Mouse (Mus musculus) CH12.LX (cell line): Measurements from ENCODE around the gene Ror1. TPM values are rescaled to one million over a fixed set of nuclear protein-coding genes. Genes with fewer than 3 reads are reported as not detected.

Source experiments
- DNase-seq: peaks from one replicate; pipeline ENCODE4 v3.0.0-alpha.2; 2013; ENCODE audit errors: extremely low read depth
- H3K27ac ChIP-seq: 2 replicates; pipeline ENCODE4 v1.5.1; 2012; ENCODE audit warnings: low read depth, mild to moderate bottlenecking, control low read depth, moderate library complexity; ENCODE audit not compliant: insufficient read depth
- H3K27me3 ChIP-seq: replicated peaks from 2 replicates; pipeline ENCODE3; 2012; ENCODE audit warnings: inconsistent platforms
- H3K36me3 ChIP-seq, 2 experiments: replicated peaks in 1 of 2; 2 replicates each; pipeline versions ENCODE3 to v1.6.1; 2012; ENCODE audit warnings: inconsistent platforms in 1 of 2, low read length in 1 of 2, mild to moderate bottlenecking in 1 of 2, mixed read lengths in 1 of 2, moderate library complexity in 1 of 2; ENCODE audit not compliant: control insufficient read depth in 1 of 2, insufficient read depth in 1 of 2
- H3K4me1 ChIP-seq, 2 experiments: 2 replicates each; pipeline ENCODE4 v1.6.1; 2012; ENCODE audit warnings: inconsistent platforms in 1 of 2, moderate library complexity in 1 of 2; ENCODE audit not compliant: insufficient read depth in 2 of 2, control insufficient read depth in 1 of 2
- H3K4me2 ChIP-seq: 2 replicates; pipeline ENCODE4 v1.6.1; 2012; ENCODE audit warnings: low read depth, mild to moderate bottlenecking, control low read depth; ENCODE audit not compliant: poor library complexity, insufficient read depth, severe bottlenecking
- H3K4me3 ChIP-seq, 3 experiments: fragments of 150-350 bp in 1 of 3; sonication (generic) in 1 of 3; replicated peaks in 1 of 3; 2 replicates each; pipeline versions ENCODE3 to v1.5.1; 2011 to 2012; ENCODE audit warnings: low read depth in 2 of 3, low read length in 2 of 3, mild to moderate bottlenecking in 2 of 3, moderate library complexity in 2 of 3, control low read depth in 1 of 3, improper control_type of control experiment in 1 of 3, inconsistent platforms in 1 of 3, mixed read lengths in 1 of 3; ENCODE audit not compliant: poor library complexity in 1 of 3
- H3K79me2 ChIP-seq: replicated peaks from 2 replicates; pipeline ENCODE4 v1.6.1; 2012; ENCODE audit warnings: mild to moderate bottlenecking, moderate library complexity; ENCODE audit not compliant: control insufficient read depth, poor library complexity, insufficient read depth, severe bottlenecking; ENCODE audit errors: extremely low read depth
- H3K9ac ChIP-seq: 2 replicates; pipeline ENCODE4 v1.6.1; 2012; ENCODE audit warnings: low read depth, mild to moderate bottlenecking, control low read depth, moderate library complexity; ENCODE audit not compliant: insufficient read depth
- H3K9me3 ChIP-seq: replicated peaks from 2 replicates; pipeline ENCODE3; 2012; ENCODE audit warnings: low read length, inconsistent platforms, mixed read lengths
- E2F4 ChIP-seq: IDR thresholded peaks from 2 replicates; pipeline ENCODE4 v1.6.1; 2011; ENCODE audit warnings: low read depth, low read length, improper control_type of control experiment; ENCODE audit not compliant: insufficient replicate concordance
- ELF1 ChIP-seq: IDR thresholded peaks from 2 replicates; pipeline ENCODE4 v1.6.1; 2014; ENCODE audit warnings: low read depth, mild to moderate bottlenecking, inconsistent platforms, low read length, improper control_type of control experiment
- ETS1 ChIP-seq: conservative IDR thresholded peaks from 2 replicates; pipeline ENCODE4 v1.6.1; 2012; ENCODE audit warnings: low read depth, mild to moderate bottlenecking, inconsistent platforms, low read length, improper control_type of control experiment, moderate library complexity
- HCFC1 ChIP-seq: IDR thresholded peaks from 2 replicates; pipeline ENCODE4 v1.6.1; 2012; ENCODE audit warnings: low read depth, mild to moderate bottlenecking, inconsistent platforms, low read length, improper control_type of control experiment
- IRF4 ChIP-seq: IDR thresholded peaks from 2 replicates; pipeline ENCODE4 v1.6.1; 2014; ENCODE audit warnings: low read depth, mild to moderate bottlenecking, inconsistent platforms, low read length, improper control_type of control experiment
- KAT2A ChIP-seq: IDR thresholded peaks from 2 replicates; pipeline ENCODE4 v1.6.1; 2012; ENCODE audit warnings: low read length, improper control_type of control experiment, inconsistent platforms; ENCODE audit not compliant: insufficient replicate concordance
- MAFK ChIP-seq: IDR thresholded peaks from 2 replicates; pipeline ENCODE4 v1.6.1; 2011; ENCODE audit warnings: low read length, improper control_type of control experiment; ENCODE audit not compliant: insufficient replicate concordance
- MAX ChIP-seq: IDR thresholded peaks from 2 replicates; pipeline ENCODE4 v1.6.1; 2011; ENCODE audit warnings: low read length, improper control_type of control experiment
- MAZ ChIP-seq: IDR thresholded peaks from 2 replicates; pipeline ENCODE4 v1.6.1; 2012; ENCODE audit warnings: low read depth, mild to moderate bottlenecking, inconsistent platforms, low read length, improper control_type of control experiment, moderate library complexity
- MEF2A ChIP-seq: IDR thresholded peaks from 2 replicates; pipeline ENCODE4 v1.6.1; 2014; ENCODE audit warnings: low read depth, mild to moderate bottlenecking, inconsistent platforms, low read length, improper control_type of control experiment, borderline replicate concordance
- MXI1 ChIP-seq: IDR thresholded peaks from 2 replicates; pipeline ENCODE4 v1.6.1; 2011; ENCODE audit warnings: mild to moderate bottlenecking, low read depth, low read length, improper control_type of control experiment
- MYC ChIP-seq: IDR thresholded peaks from 2 replicates; pipeline ENCODE4 v1.6.1; 2011; ENCODE audit warnings: low read depth, mild to moderate bottlenecking, improper control_type of control experiment, low read length
- NELFE ChIP-seq: IDR thresholded peaks from 2 replicates; pipeline ENCODE4 v1.6.1; 2011; ENCODE audit warnings: low read depth, low read length, improper control_type of control experiment
- POLR2A ChIP-seq: IDR thresholded peaks from 2 replicates; pipeline ENCODE4 v1.6.1; 2011; ENCODE audit warnings: low read depth, mild to moderate bottlenecking, improper control_type of control experiment, low read length
- RAD21 ChIP-seq: IDR thresholded peaks from 2 replicates; pipeline ENCODE4 v1.6.1; 2011; ENCODE audit warnings: low read depth, mild to moderate bottlenecking, low read length, improper control_type of control experiment, moderate library complexity
- SMC3 ChIP-seq: IDR thresholded peaks from 2 replicates; pipeline ENCODE4 v1.6.1; 2011; ENCODE audit warnings: low read depth, low read length, improper control_type of control experiment
- TBP ChIP-seq: conservative IDR thresholded peaks from 2 replicates; pipeline ENCODE4 v1.6.1; 2011; ENCODE audit warnings: low read depth, low read length, improper control_type of control experiment
- TCF12 ChIP-seq: IDR thresholded peaks from 2 replicates; pipeline ENCODE4 v1.6.1; 2014; ENCODE audit warnings: low read depth, mild to moderate bottlenecking, inconsistent platforms, low read length, improper control_type of control experiment
- USF2 ChIP-seq: conservative IDR thresholded peaks from 2 replicates; pipeline ENCODE4 v1.6.1; 2011; ENCODE audit warnings: low read depth, low read length, improper control_type of control experiment
- ZMIZ1 ChIP-seq: IDR thresholded peaks from 2 replicates; pipeline ENCODE4 v1.6.1; 2012; ENCODE audit warnings: low read depth, mild to moderate bottlenecking, inconsistent platforms, low read length, improper control_type of control experiment
- dilution Hi-C: fragments of 300-500 bp; cut with MboI; formaldehyde crosslinking; loops from 2 replicates; pipeline ENCODE4 v1.14.3; 2020; ENCODE audit warnings: low sequenced_read_pairs; ENCODE audit not compliant: extremely low pct_unique_long_range_greater_than_20kb, extremely low pct_ligation_motif_present
- in situ Hi-C: fragments of 300-500 bp; cut with MboI; formaldehyde crosslinking; loops from 3 replicates; pipeline ENCODE4 v1.14.3; 2019; ENCODE audit warnings: low sequenced_read_pairs, low pct_ligation_motif_present, low pct_unique_long_range_greater_than_20kb, mixed read lengths
- polyA plus RNA-seq: library from polyadenylated mRNA; unstranded; fragments of >175 nt; gene quantifications from 2 replicates; pipeline ENCODE4 v1.2.1, GENCODE M21; 2012; ENCODE audit warnings: low read depth; ENCODE audit not compliant: insufficient read length
- total RNA-seq, 2 experiments: library from RNA; depleted of rRNA; stranded (reverse); fragments of 300-350 nt in 1 of 2; fragments of >200 nt in 1 of 2; gene quantifications; 2 replicates each; pipeline ENCODE4 v1.2.3; 2012 to 2014

Gene Ror1
- total and polyA plus RNA-seq, 3 experiments, result not detected

GRCm38 (mm10) chr4:100057381-100057780, 38.2 kb upstream of the Ror1 start:
- Histone ChIP-seq H3K27ac (no peak overlapping the region), H3K4me3 (no peak overlapping the region), H3K9me3 (no peaks in the 10 kb centered on the region), H3K27me3 (no peaks in the 10 kb centered on the region), H3K4me2 (no peak overlapping the region), H3K4me1 (no peaks in the 10 kb centered on the region), H3K79me2 (no peaks in the 10 kb centered on the region), H3K36me3 (no peaks in the 10 kb centered on the region), H3K9ac (no peak overlapping the region)
- DNase-seq, result no peak
- dilution Hi-C loops (no loop called here), in situ Hi-C loops (no loop called here)
- TF ChIP-seq MYC (no peak), MEF2A (no peak), NELFE (no peak), HCFC1 (no peak), KAT2A (no peak), MAX (no peak), RAD21 (no peak), E2F4 (no peak), SMC3 (no peak), ETS1 (no peak), POLR2A (no peak), ZMIZ1 (no peak), ELF1 (no peak), TBP (no peak)

GRCm38 (mm10) chr4:100058631-100059030, 37.0 kb upstream of the Ror1 start:
- H3K27ac ChIP-seq, result no peak overlapping the region
- no peaks in the 10 kb centered on the region for H3K4me1 ChIP-seq
- no peaks in the 10 kb centered on the region for H3K9me3 ChIP-seq
- dilution Hi-C loops, result no loop called here
- H3K36me3 ChIP-seq, result no peaks in the 10 kb centered on the region
- no peak overlapping the region for H3K4me3 ChIP-seq
- no peak overlapping the region for H3K4me2 ChIP-seq
- H3K9ac ChIP-seq, result no peak overlapping the region
- H3K79me2 ChIP-seq, result no peaks in the 10 kb centered on the region
- no peak for TF ChIP-seq TCF12
- TF ChIP-seq SMC3, result no peak
- no peak for TF ChIP-seq IRF4
- no peak for TF ChIP-seq MAZ
- TF ChIP-seq USF2, result no peak
- TF ChIP-seq MXI1, result no peak
- TF ChIP-seq MAFK, result no peak
- no peak for TF ChIP-seq NELFE
- in situ Hi-C loops, result no loop called here
- no peaks in the 10 kb centered on the region for H3K27me3 ChIP-seq
- no peak for DNase-seq
